Mouse (Mus musculus): ENCODE data around the gene Eif2ak4. TPM values are rescaled to one million over a fixed set of nuclear protein-coding genes. Genes with fewer than 3 reads are reported as not detected.

Gene Eif2ak4
- polyA plus RNA-seq, 1 experiment from 2014 or later = 4.9 TPM

DNA sequence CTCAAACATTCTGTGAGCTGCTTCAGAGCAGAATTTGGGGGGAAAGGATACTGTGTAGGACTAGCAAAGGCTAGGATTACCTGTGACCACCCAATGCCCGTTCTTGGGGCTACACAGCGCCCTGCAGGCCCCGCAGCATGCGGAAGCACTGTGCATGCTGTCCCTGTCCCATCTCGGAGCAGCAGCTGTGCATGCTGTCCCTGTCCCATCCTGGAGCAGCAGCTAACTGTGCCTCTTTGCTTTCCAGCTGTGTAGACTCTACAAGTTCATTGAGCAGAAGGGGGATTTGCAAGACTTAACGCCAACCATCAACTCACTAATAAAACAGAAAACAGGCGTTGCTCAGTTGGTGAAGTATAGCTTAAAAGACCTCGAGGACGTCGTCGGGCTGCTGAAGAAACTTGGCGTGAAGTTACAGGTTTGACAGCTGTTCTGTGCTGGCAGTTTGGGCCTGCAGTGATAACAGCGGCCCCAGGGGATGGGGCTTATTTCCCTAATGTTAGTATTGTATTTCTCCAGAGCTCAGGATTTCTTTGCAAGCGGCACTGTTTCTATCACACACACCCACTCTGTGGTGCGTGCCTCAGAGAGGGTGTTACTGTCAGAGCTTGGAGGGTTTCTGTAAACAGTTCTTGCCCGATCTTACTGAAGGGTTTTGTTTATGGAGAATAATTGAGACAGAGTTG is 73.2 kb downstream of the Eif2ak4 start:
- Histone ChIP-seq H3K9ac (ENCODE audit: low read length) (no peak overlapping the region), H3K4me1 (replicated peaks; ENCODE audit: control insufficient read depth, insufficient read depth) (no peaks in the 10 kb centered on the region), H3K4me2 (replicated peaks; ENCODE audit: low read depth) (no peak overlapping the region), H3K9me3 (ENCODE audit: control insufficient read depth, low read length) (no peaks in the 10 kb centered on the region), H3K27me3 (ENCODE audit: control insufficient read depth, insufficient read depth, low read length) (no peaks in the 10 kb centered on the region), H3K36me3 (ENCODE audit: control insufficient read depth, insufficient read depth, low read length) (peaks cover 11% of the 10 kb centered on the region), H3K27ac (replicated peaks) (no peak overlapping the region; the same call in 1 of the 2 replicates), H3K4me3 (ENCODE audit: low read depth, low read length) (no peak overlapping the region)
- DNase-seq (ENCODE audit: low spot score) (no peak), ATAC-seq (ENCODE audit: low FRiP score, low TSS enrichment) (peak; percentile 15; the same call in 1 of the 2 replicates)
- 61% methylated on average over 16 of the region's 16 CpGs for WGBS
- TF ChIP-seq CTCF (IDR thresholded peaks at IDR 0.05; ENCODE audit: low read depth) = no peak
- no peak for TF ChIP-seq EP300 (optimal IDR thresholded peaks at IDR 0.05)

DNA sequence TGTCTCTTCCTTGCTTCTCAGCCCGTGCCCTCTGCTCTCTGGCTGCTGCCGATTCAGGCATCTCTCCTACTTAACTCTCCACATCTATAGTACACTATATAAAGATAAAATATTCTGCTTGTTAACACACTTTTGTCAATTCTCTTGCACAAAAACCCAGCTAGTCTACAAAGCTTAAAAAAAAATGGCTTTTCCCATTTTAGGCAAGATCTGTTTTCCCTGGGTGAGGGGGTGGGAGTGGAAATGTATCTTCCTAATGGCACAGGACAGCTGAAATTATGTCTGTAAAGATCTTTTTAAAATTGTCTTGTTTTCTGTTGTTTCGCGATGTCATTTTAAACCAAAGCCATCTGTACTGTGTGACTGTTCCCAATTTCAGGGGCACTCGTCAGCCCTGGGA is 75.1 kb downstream of the Eif2ak4 start:
- Histone ChIP-seq H3K27ac (replicated peaks) (no peak overlapping the region), H3K9ac (ENCODE audit: low read length) (no peak overlapping the region), H3K36me3 (ENCODE audit: control insufficient read depth, insufficient read depth, low read length) (peaks cover 14% of the 10 kb centered on the region), H3K4me2 (replicated peaks; ENCODE audit: low read depth) (no peak overlapping the region), H3K27me3 (ENCODE audit: control insufficient read depth, insufficient read depth, low read length) (no peaks in the 10 kb centered on the region), H3K4me3 (ENCODE audit: low read depth, low read length) (no peak overlapping the region), H3K4me1 (replicated peaks; ENCODE audit: control insufficient read depth, insufficient read depth) (no peaks in the 10 kb centered on the region), H3K9me3 (ENCODE audit: control insufficient read depth, low read length) (no peaks in the 10 kb centered on the region)
- ATAC-seq (ENCODE audit: low FRiP score, low TSS enrichment) = no peak
- DNase-seq (ENCODE audit: low spot score) = no peak
- WGBS = 94% methylated on average over 5 of the region's 5 CpGs
- TF ChIP-seq CTCF (IDR thresholded peaks at IDR 0.05; ENCODE audit: low read depth) (no peak), EP300 (optimal IDR thresholded peaks at IDR 0.05) (no peak)

DNA sequence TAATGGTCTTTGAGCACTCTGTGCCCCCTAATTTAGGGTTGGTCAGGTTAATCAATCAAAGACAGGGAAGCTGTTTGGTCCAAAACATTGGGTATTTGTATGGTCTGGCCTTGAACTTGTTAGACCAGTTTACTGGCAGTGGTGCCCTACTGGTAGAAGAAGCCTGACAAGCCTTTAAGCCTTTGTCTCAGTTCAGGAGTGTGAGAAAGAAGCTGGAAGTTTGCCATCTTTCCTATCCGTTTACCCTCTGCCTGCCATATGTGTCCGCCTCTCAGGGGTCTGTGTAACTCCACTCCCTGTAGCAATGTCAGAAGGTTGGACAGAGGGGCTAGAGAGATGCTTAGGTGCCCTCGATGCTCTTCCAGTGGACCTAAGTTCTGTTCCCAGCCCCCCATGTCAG is 76.0 kb downstream of the Eif2ak4 start:
- Histone ChIP-seq H3K27me3 (ENCODE audit: control insufficient read depth, insufficient read depth, low read length) (no peaks in the 10 kb centered on the region), H3K27ac (replicated peaks) (no peak overlapping the region), H3K9ac (ENCODE audit: low read length) (no peak overlapping the region), H3K9me3 (ENCODE audit: control insufficient read depth, low read length) (no peaks in the 10 kb centered on the region), H3K36me3 (ENCODE audit: control insufficient read depth, insufficient read depth, low read length) (peaks cover 14% of the 10 kb centered on the region), H3K4me3 (ENCODE audit: low read depth, low read length) (no peak overlapping the region), H3K4me1 (replicated peaks; ENCODE audit: control insufficient read depth, insufficient read depth) (no peaks in the 10 kb centered on the region), H3K4me2 (replicated peaks; ENCODE audit: low read depth) (no peak overlapping the region)
- DNase-seq (ENCODE audit: low spot score) (no peak), ATAC-seq (ENCODE audit: low FRiP score, low TSS enrichment) (no peak)
- 70% methylated on average over 3 of the region's 3 CpGs for WGBS
- TF ChIP-seq CTCF (IDR thresholded peaks at IDR 0.05; ENCODE audit: low read depth) (no peak), EP300 (optimal IDR thresholded peaks at IDR 0.05) (no peak)

DNA sequence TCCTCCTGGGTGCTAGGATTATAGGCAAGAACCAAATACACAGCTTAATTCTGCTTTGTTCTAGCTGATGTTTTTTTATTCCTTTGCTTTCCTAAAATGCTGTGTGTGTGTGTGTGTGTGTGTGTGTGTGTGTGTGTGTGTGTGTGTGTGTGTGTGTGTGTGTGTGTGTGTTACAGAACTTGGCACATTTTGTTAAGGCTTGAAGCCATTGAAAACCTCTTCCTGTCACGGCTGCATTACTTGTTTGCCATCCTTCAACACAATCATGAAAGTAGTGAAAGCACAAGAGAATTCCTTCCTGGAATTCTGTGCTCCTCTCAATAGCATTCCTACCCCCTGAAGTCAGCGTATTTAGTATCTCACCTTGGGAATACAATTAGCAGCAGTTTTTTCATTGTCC is 77.5 kb downstream of the Eif2ak4 start:
- no peak overlapping the region for H3K4me2 ChIP-seq (replicated peaks; ENCODE audit: low read depth)
- peaks cover 14% of the 10 kb centered on the region for H3K36me3 ChIP-seq (ENCODE audit: control insufficient read depth, insufficient read depth, low read length)
- DNase-seq (ENCODE audit: low spot score) = no peak
- no peak overlapping the region for H3K27ac ChIP-seq (replicated peaks)
- H3K27me3 ChIP-seq (ENCODE audit: control insufficient read depth, insufficient read depth, low read length) = no peaks in the 10 kb centered on the region
- H3K4me1 ChIP-seq (replicated peaks; ENCODE audit: control insufficient read depth, insufficient read depth) = no peaks in the 10 kb centered on the region
- no peaks in the 10 kb centered on the region for H3K9me3 ChIP-seq (ENCODE audit: control insufficient read depth, low read length)
- 65% methylated on average over 2 of the region's 2 CpGs for WGBS
- H3K4me3 ChIP-seq (ENCODE audit: low read depth, low read length) = no peak overlapping the region
- TF ChIP-seq CTCF (IDR thresholded peaks at IDR 0.05; ENCODE audit: low read depth) = no peak
- TF ChIP-seq EP300 (optimal IDR thresholded peaks at IDR 0.05) = no peak
- H3K9ac ChIP-seq (ENCODE audit: low read length) = no peak overlapping the region
- no peak for ATAC-seq (ENCODE audit: low FRiP score, low TSS enrichment)

DNA sequence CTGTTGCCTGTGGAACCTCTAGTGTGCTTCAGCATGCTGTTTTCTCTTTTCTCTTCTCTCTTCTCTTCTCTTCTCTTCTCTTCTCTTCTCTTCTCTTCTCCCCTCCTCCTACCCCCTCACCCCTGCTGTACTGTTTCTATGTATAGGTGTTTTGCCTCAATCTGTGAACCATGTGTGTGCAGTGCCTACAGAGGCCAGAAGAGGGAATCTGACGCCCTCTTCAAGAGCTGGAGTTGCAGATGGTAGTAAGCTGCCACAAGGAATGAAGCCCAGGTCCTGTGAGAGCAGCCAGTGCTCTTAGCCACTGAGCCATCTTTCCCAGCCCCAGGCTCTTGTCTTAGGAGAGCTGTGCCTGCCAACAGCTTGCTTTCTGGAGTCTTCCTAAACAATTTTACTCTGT is 78.2 kb downstream of the Eif2ak4 start:
- H3K9me3 ChIP-seq (ENCODE audit: control insufficient read depth, low read length) = no peaks in the 10 kb centered on the region
- ATAC-seq (ENCODE audit: low FRiP score, low TSS enrichment) = no peak
- H3K9ac ChIP-seq (ENCODE audit: low read length) = no peak overlapping the region
- no peak overlapping the region for H3K4me3 ChIP-seq (ENCODE audit: low read depth, low read length)
- no peak overlapping the region for H3K27ac ChIP-seq (replicated peaks)
- peaks cover 14% of the 10 kb centered on the region for H3K36me3 ChIP-seq (ENCODE audit: control insufficient read depth, insufficient read depth, low read length)
- H3K27me3 ChIP-seq (ENCODE audit: control insufficient read depth, insufficient read depth, low read length) = no peaks in the 10 kb centered on the region
- WGBS = 78% methylated on average over 1 of the region's 1 CpGs
- H3K4me1 ChIP-seq (replicated peaks; ENCODE audit: control insufficient read depth, insufficient read depth) = no peaks in the 10 kb centered on the region
- peak; percentile 54 for TF ChIP-seq CTCF (IDR thresholded peaks at IDR 0.05; ENCODE audit: low read depth)
- no peak for TF ChIP-seq EP300 (optimal IDR thresholded peaks at IDR 0.05)
- no peak overlapping the region for H3K4me2 ChIP-seq (replicated peaks; ENCODE audit: low read depth)
- DNase-seq (ENCODE audit: low spot score) = no peak

DNA sequence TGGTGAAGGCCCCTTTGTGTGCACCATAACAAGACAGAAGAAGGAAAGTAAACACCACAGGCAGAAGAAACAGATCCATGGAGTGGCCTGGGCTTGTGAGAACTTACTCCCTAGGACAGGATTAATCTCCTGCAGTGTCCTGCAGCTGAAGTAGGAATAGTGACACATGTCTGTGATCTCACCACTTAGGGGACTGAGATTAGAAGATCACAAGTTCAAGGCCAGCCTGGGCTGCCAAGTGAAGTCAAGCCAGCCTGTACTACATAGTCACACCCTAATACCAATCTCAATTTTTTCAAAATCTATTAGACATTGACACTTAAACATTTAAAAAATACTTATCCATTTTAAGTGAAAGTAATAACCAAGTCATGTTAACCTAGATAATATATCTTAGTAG is 79.9 kb downstream of the Eif2ak4 start:
- Histone ChIP-seq H3K27ac (replicated peaks) (no peak overlapping the region), H3K4me3 (ENCODE audit: low read depth, low read length) (no peak overlapping the region), H3K4me2 (replicated peaks; ENCODE audit: low read depth) (no peak overlapping the region), H3K36me3 (ENCODE audit: control insufficient read depth, insufficient read depth, low read length) (peaks cover 18% of the 10 kb centered on the region), H3K9ac (ENCODE audit: low read length) (no peak overlapping the region), H3K9me3 (ENCODE audit: control insufficient read depth, low read length) (no peaks in the 10 kb centered on the region), H3K4me1 (replicated peaks; ENCODE audit: control insufficient read depth, insufficient read depth) (no peaks in the 10 kb centered on the region), H3K27me3 (ENCODE audit: control insufficient read depth, insufficient read depth, low read length) (no peaks in the 10 kb centered on the region)
- no peak for ATAC-seq (ENCODE audit: low FRiP score, low TSS enrichment)
- no peak for TF ChIP-seq EP300 (optimal IDR thresholded peaks at IDR 0.05)
- no peak for TF ChIP-seq CTCF (IDR thresholded peaks at IDR 0.05; ENCODE audit: low read depth)
- no peak for DNase-seq (ENCODE audit: low spot score)
